Mouse (Mus musculus): Measurements from ENCODE around the gene Fbxl20. TPM values are rescaled to one million over a fixed set of nuclear protein-coding genes. Genes with fewer than 3 reads are reported as not detected.
"Not testable (repeated sequence)": the region's sequence is repeated elsewhere in the genome, so short reads cannot be mapped to it uniquely, and the experiment has no call there.

Fbxl20 gene
- polyA plus RNA-seq (2015; fragmentation: Nextera tagmentation; extraction: Ambion mirVana), result 27.0 and 33.7 TPM in 2 replicates

DNA sequence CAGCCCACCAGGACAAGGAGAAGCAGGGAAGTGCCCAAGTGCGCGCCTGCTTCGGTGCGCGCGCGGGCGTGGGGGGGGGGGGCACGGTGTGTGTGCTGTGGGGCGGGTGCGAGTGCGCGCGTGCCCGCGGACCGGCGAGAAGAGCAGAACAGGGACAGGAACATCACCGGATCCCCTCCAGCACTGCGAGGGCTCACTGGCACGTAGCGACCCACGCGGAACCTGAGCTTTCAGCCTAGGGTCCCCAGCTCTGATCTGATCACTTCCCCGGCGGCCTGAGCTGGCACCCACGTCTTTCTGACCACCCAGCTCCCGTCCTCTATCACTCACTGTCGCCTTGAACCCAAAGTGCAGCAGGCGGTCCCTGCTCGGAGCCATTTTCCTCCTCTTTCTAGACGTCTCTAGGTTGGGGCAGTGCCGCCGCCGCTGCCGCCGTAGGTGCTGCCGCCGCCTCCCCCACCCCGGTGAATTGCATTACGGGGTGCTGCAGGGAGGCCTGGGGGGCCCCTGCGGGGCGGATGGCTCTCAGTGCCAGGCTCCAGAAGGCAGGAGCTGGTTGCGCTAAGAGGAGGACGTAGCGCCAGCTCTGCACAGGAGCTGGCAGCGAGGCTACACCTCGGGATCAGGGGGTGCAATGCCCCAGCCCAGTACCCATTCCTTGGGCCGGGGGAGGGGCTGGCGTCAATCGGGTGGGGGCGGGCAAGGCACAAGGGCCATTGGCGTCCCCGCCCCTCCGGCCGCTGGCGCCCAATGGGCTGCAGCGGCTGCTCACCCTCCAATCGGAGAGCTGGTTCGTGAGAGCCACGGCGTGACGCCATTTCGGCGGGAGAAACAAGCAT, at the start of gene Fbxl20:
TSS of gene Fbxl20 (minus strand) at position 618 of the 839 bp plus-strand sequence.
- no peaks in the 10 kb centered on the region for H3K9me3 ChIP-seq
- H3K4me2 ChIP-seq (replicated peaks), result peak within 1 kb of the TSS; percentile 91
- under 1% methylated on average over 48 of the region's 65 CpGs for WGBS

DNA sequence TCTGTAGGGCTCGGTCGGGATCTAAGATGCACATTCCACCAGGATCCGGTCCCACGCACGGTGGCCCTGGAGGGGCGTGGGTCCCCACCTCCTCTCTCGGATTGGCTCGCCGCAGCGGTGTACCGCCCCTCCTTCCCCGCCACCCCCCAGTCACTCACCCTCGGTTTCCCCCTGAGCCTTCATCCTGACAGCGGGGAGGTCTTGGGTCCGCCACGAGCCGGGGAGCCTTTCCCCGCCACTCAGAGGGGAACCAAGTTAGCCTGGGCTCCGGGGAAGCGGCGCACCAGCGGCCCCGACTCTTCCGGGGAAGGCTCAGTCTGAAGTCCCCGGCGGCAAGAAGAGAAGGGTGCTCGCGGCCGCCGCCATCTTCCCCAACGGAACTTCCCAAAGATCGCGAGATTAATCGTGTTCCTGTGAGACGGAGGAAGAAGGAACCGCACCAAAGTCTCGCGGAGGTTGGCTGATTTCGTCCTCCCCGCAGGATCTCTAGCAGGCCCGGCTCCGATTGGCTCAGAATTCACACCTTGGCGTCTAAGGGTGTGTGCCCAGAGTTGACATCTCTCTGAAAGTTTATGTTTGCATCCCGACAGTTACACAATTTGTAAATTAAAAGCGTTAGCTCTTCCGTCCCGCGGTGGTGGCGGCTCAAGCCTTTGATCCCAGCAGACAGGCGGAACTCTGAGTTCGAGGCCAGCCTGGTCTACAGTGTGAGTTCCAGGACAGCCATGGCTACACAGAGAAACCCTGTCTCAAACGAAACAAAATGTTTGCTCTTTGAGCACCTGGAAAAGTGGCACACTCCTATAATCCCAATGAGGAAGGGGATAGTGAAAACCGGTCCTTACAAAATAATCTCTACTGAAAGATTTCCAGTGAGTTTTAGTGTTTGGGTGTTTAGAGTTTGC, 43.0 kb upstream of the Fbxl20 start, which contains the start of gene Med1:
TSS of gene Med1 (minus strand) at position 393 of the 905 bp plus-strand sequence.
- Histone ChIP-seq H3K4me1 (replicated peaks) (peaks cover 18% of the 10 kb centered on the region), H3K9ac (replicated peaks) (peak within 1 kb of the TSS; percentile 88), H3K9me3 (no peaks in the 10 kb centered on the region), H3K27me3 (no peaks in the 10 kb centered on the region; the same call in 1 of the 2 replicates), H3K4me3 (replicated peaks) (peak within 1 kb of the TSS; percentile 88), H3K36me3 (peaks cover 17% of the 10 kb centered on the region), H3K27ac (peak within 1 kb of the TSS; percentile 92), H3K4me2 (replicated peaks) (peak within 1 kb of the TSS; percentile 73)
- peak; percentile 97 for ATAC-seq
- WGBS, result under 1% methylated on average over 50 of the region's 53 CpGs

More for the DNA sequence above, at the start of gene Fbxl20:
- H3K4me3 ChIP-seq (replicated peaks), result peak within 1 kb of the TSS; percentile 98
- H3K9ac ChIP-seq (replicated peaks), result peak within 1 kb of the TSS; percentile 94
- H3K27me3 ChIP-seq, result no peaks in the 10 kb centered on the region
- peaks cover 35% of the 10 kb centered on the region for H3K4me1 ChIP-seq (replicated peaks)
- peak; percentile 88 for ATAC-seq
- peak within 1 kb of the TSS; percentile 98 for H3K27ac ChIP-seq
- peaks cover 7% of the 10 kb centered on the region for H3K36me3 ChIP-seq

DNA sequence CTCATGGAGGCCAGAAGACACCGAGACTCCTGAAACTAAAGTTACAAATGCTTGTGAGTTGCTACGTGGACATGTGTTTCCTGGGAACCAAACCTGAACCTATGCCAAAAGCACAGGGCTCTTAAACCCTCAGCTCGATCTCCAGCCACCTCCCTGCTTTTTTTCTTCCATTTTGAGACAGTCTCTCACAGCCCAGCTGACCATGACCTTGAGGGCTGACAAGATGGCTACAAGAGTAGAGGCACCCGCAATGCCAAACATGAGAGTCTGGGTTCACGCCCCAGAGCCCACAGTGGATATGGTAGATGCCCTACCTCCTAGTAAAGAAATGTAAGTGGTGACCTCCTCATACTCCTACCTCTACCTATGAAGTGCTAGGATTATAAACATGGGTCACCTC, 40.6 kb upstream of the Fbxl20 start:
- Histone ChIP-seq H3K27ac (no peak overlapping the region), H3K9ac (replicated peaks) (no peak overlapping the region), H3K4me3 (replicated peaks) (no peak overlapping the region), H3K36me3 (peaks cover 36% of the 10 kb centered on the region), H3K9me3 (no peaks in the 10 kb centered on the region), H3K4me2 (replicated peaks) (no peak overlapping the region), H3K27me3 (no peaks in the 10 kb centered on the region), H3K4me1 (replicated peaks) (peaks cover 18% of the 10 kb centered on the region)
- WGBS, result 91% methylated on average over 5 of the region's 5 CpGs
- no peak for ATAC-seq

DNA sequence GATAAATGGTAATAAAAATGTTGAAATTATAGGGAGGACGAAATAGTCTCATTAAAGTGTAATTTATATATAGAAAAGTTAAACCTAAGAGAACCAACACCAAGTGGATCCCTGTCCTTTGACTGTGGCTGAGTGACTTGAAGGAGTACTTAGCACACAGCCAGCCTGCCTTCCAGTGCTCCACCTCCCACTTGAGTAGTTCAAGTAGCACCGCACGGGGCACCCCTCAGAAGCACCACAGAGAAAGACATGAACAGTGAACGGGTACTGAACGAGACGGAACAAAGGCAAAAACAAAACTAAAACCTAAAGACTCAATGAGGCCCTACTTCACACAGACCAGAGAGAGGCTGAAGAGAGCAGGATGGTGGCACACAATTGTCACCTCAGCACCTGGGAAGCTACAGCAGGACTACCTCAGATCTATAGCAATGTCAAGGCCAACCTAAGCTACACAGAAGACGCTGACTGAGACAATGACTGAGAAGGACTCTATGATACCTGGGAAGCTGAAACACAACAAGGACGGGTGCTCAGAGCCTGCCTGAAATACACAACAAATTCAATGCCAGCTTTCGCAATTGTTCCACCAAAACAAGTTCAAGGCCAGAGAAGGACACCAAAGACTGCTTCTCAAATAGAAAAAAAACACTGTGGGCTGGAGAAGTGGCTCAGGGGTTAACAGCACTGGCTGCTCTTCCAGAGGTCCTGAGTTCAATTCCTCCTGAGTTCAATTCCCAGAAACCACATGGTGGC, 37.6 kb upstream of the Fbxl20 start:
- H3K27me3 ChIP-seq, result no peaks in the 10 kb centered on the region
- no peaks in the 10 kb centered on the region for H3K9me3 ChIP-seq
- H3K9ac ChIP-seq (replicated peaks), result no peak overlapping the region
- no peak for ATAC-seq
- peaks cover 15% of the 10 kb centered on the region for H3K4me1 ChIP-seq (replicated peaks)
- WGBS, result 93% methylated on average over 9 of the region's 9 CpGs
- H3K4me3 ChIP-seq (replicated peaks), result no peak overlapping the region
- no peak overlapping the region for H3K27ac ChIP-seq
- peaks cover 64% of the 10 kb centered on the region for H3K36me3 ChIP-seq
- H3K4me2 ChIP-seq (replicated peaks), result no peak overlapping the region

DNA sequence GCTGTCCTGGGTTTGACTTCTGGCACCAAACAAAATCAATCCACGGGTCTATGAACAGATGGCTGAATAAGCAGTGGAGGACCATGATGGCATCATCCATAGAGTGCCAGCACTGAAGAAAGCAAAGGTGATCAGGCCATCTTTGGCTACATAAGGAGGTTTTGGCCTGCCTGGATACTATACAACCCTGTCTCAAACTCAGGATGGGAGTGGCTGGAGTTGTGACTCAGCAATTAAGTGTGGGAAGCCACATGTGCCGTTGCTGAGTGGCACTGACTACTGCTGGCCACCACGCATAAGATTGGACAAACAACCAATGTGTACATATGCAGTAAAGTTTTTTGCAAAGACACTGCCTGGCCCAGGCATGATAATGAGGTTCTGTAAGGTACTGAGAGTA, 31.9 kb upstream of the Fbxl20 start:
- not testable (repeated sequence) for H3K9me3 ChIP-seq; H3K27ac ChIP-seq; ATAC-seq; H3K27me3 ChIP-seq; H3K9ac ChIP-seq (replicated peaks); H3K4me2 ChIP-seq (replicated peaks); H3K4me3 ChIP-seq (replicated peaks); H3K4me1 ChIP-seq (replicated peaks)
- H3K36me3 ChIP-seq, result peaks cover 82% of the 10 kb centered on the region
- 97% methylated on average over 3 of the region's 3 CpGs for WGBS

DNA sequence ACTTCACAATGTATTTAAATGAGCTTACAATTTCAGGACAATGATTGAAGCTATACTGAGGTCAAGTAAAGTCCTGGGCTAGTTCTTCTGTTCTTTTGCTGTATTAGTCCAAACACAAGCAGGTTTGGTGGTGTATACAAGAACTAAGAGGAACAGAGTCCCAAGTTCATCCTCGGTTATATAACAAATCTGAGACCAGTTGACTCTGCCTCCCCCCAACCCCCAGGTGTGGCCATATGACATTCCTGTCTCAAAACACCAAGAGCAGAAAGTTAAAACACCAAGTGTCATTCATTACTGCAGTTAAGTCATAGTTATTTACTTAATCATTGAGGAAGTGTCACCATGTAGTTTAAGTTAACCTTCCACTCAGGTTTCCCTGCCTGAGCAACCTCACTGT, 18.2 kb upstream of the Fbxl20 start:
- H3K9me3 ChIP-seq, result no peaks in the 10 kb centered on the region
- no peak for ATAC-seq
- WGBS, result 82% methylated on average over 1 of the region's 1 CpGs
- no peak overlapping the region for H3K9ac ChIP-seq (replicated peaks)
- peaks cover 79% of the 10 kb centered on the region for H3K36me3 ChIP-seq
- no peaks in the 10 kb centered on the region for H3K4me1 ChIP-seq (replicated peaks)
- H3K4me3 ChIP-seq (replicated peaks), result no peak overlapping the region
- no peak overlapping the region for H3K27ac ChIP-seq
- H3K4me2 ChIP-seq (replicated peaks), result no peak overlapping the region
- no peaks in the 10 kb centered on the region for H3K27me3 ChIP-seq

DNA sequence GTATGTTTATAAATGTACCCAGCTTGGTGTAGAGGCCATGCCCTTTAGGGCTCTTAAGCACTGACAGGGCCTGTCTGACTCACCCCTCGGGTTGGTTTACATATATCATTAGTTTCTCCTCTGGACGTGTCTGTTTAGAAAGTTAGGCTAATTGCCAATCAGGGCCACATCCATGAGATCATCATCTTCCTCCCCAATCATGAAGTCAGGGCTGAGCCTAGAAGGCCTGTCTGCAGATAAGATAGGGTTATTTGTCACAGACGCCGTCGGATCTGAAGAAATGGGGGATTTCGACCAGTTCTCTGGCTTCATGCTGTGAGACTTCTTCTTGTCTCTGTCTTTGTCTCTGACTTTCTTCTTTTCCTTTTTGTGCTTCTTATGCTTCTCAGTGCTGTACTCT, 4.9 kb upstream of the Fbxl20 start:
- H3K4me1 ChIP-seq (replicated peaks), result peaks cover 3% of the 10 kb centered on the region; the same call in 1 of the 2 replicates
- no peak overlapping the region for H3K4me3 ChIP-seq (replicated peaks)
- WGBS, result 90% methylated on average over 6 of the region's 6 CpGs
- no peaks in the 10 kb centered on the region for H3K9me3 ChIP-seq
- peaks cover 53% of the 10 kb centered on the region for H3K36me3 ChIP-seq
- H3K27me3 ChIP-seq, result no peaks in the 10 kb centered on the region
- no peak overlapping the region for H3K27ac ChIP-seq
- no peak overlapping the region for H3K9ac ChIP-seq (replicated peaks)
- no peak for ATAC-seq
- no peak overlapping the region for H3K4me2 ChIP-seq (replicated peaks)

DNA sequence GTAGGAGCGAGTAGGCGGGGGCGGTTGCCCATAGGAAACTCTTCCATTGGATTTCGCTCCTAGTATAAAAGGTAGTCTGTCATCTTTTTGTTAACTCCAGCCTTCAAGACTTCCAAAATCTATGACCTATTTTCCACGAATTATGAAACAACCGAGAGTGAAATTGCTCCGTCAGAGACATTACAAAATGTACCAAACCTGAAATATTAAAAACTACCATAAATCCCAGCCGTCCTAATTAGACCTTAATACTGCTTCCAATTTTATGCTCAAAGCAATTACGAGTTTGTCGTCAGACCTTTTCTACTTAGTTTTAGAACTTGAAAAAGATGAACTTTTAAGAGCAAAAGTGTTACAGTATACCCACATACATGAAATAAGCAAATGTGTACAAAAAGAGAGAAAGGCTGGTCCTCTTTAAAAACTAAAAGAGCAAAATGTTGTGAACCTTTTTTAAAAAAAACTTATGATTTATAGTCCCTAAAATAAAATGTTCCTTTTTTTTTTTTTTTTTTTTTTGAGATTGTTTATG, 488 bp upstream of the Fbxl20 start:
- no peak overlapping the region for H3K27ac ChIP-seq
- WGBS, result 11% methylated on average over 10 of the region's 10 CpGs

DNA sequence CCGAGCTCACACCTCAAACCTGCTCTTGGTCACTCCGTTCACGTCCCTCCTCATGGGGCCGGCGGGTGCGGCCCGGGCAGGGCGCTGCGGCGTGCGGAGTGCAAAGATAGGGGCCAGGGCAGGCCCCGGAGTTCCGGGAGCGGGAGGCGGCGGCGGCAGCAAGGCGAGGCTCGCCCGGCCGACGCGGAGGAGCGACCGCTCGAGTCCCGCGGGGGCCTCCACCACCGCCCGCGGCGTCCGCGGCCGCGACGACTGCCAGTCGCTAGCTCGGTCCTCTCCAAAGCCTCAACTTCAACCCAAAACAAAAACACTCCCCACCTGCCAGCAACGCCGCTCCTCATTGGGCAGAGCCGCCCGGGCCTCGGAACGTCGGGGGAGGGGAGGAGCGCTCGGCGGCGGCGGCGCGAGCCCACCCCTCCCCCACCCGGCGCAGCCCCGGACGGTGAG, 876 bp downstream of the Fbxl20 start:
- under 1% methylated on average over 31 of the region's 57 CpGs for WGBS
- Histone ChIP-seq H3K9ac (replicated peaks) (peak overlapping the region; percentile 94), H3K9me3 (no peaks in the 10 kb centered on the region), H3K4me2 (replicated peaks) (peak overlapping the region; percentile 91), H3K27ac (peak overlapping the region; percentile 98), H3K36me3 (0 out of 2 replicates have a peak, but pooled peaks cover 5% of the 10 kb centered on the region), H3K4me3 (replicated peaks) (peak overlapping the region; percentile 98), H3K27me3 (no peaks in the 10 kb centered on the region), H3K4me1 (replicated peaks) (peaks cover 35% of the 10 kb centered on the region)
- peak; percentile 93 for ATAC-seq

More for the DNA sequence above, 488 bp upstream of the Fbxl20 start:
- Histone ChIP-seq H3K4me1 (replicated peaks) (peaks cover 31% of the 10 kb centered on the region), H3K27me3 (no peaks in the 10 kb centered on the region), H3K4me3 (replicated peaks) (peak overlapping the region; percentile 98), H3K9me3 (no peaks in the 10 kb centered on the region), H3K4me2 (replicated peaks) (peak overlapping the region; percentile 91), H3K9ac (replicated peaks) (no peak overlapping the region), H3K36me3 (peaks cover 13% of the 10 kb centered on the region)
- no peak for ATAC-seq

DNA sequence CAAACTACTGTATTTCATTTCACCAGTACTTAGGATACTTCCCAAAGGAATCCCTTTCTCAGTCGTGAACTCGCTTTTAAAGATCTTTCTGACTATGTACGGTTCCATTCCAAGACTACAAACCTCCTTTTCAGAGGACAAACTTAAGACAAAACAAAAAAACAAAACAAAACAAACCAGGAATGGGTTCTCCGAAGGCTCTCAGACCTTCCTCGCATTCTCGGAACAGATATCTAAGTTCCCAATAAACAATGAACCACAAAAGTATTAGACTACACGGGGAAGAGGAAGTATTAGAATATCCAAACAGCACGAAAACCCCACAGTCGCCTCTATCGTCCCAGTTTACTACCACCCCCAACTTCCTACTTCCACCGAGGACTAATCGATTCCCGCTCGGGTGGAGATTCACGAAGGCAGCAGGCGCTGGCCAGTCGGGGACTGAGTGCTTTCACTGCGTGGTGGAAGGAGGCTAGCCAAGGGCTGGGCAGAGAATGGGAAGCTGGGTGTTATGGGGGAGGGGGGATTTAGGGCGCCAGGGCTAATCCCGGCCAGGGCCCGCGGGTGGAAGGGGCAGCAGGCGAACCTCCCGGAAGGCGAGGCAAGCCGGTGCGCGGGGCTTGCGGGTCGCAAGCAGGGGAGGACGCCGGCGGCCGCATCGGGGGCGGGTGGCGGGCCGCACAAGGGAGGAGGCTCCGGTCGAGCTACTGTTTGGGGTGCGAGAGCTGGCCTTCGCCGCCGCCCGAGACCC, 1.5 kb downstream of the Fbxl20 start:
- peak overlapping the region; percentile 94 for H3K9ac ChIP-seq (replicated peaks)
- H3K4me3 ChIP-seq (replicated peaks), result peak overlapping the region; percentile 98
- peak overlapping the region; percentile 91 for H3K4me2 ChIP-seq (replicated peaks)
- peak overlapping the region; percentile 98 for H3K27ac ChIP-seq
- WGBS, result 3% methylated on average over 45 of the region's 45 CpGs
- H3K36me3 ChIP-seq, result 0 out of 2 replicates have a peak, but pooled peaks cover 2% of the 10 kb centered on the region
- peak; percentile 31 for ATAC-seq
- H3K9me3 ChIP-seq, result no peaks in the 10 kb centered on the region
- H3K4me1 ChIP-seq (replicated peaks), result peaks cover 35% of the 10 kb centered on the region
- H3K27me3 ChIP-seq, result no peaks in the 10 kb centered on the region
